Mouse (Mus musculus) CH12F3 (cell line): Measurements from ENCODE around the gene Adap2.
"Not testable (repeated sequence)": the region's sequence is repeated elsewhere in the genome, so short reads cannot be mapped to it uniquely, and the experiment has no call there.

Experiments
- in situ Hi-C: fragments of 300-500 bp; cut with MboI; formaldehyde crosslinking; loops from 2 replicates; pipeline ENCODE4 v1.14.3; 2020; ENCODE audit warnings: low sequenced_read_pairs

The Adap2 gene

GRCm38 (mm10) chr11:80153857-80154495 is at the start of gene Adap2:
Gene Adap2 (plus strand): TSS chr11:80154105.
- in situ Hi-C loops, result no loop called here

- in situ Hi-C loops, result no loop called here
Observed at GRCm38 (mm10) chr11:80104407-80104806, 49.5 kb upstream of the Adap2 start.

GRCm38 (mm10) chr11:80116411-80116810 is 37.5 kb upstream of the Adap2 start:
- in situ Hi-C loops, result no loop called here

DNA sequence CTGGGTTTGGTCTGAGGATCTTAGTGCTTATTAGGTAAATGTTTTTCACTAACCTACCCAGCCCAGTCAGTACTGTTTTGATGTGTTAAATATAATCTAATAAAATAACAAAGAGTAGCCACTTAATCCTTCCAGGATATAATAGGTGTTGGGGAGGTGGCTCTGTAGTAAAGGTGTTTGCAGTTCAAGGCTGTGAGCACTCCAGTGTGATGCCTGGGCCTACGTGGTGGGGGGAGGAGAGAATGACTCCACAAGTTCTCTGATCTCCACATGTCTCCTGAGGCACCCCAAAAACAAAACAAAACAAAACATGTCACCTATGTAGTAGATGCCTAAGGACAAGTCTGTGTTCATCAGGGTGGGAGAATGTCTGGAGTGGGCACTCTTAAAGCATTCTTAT is 21.9 kb upstream of the Adap2 start:
- in situ Hi-C loops, result no loop called here

DNA sequence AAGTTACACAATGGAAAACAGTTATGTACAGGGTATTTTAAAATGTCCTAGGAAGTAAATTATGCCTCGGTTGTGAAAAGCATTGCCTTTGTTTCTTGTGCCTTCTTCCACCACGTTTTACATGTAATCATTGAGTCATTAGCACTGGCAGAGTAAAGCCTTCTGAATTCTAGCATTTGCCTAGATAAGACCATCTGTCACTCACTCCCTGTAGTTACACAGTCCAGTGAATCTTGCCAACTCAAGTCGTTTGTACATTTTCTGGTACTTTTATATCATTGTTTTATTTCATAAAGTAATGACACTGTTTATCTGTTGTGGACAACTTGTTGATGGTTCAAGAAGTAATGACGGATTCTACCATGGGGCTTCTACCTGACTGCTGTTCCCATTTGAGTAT is 19.2 kb upstream of the Adap2 start:
- in situ Hi-C loops, result no loop called here

DNA sequence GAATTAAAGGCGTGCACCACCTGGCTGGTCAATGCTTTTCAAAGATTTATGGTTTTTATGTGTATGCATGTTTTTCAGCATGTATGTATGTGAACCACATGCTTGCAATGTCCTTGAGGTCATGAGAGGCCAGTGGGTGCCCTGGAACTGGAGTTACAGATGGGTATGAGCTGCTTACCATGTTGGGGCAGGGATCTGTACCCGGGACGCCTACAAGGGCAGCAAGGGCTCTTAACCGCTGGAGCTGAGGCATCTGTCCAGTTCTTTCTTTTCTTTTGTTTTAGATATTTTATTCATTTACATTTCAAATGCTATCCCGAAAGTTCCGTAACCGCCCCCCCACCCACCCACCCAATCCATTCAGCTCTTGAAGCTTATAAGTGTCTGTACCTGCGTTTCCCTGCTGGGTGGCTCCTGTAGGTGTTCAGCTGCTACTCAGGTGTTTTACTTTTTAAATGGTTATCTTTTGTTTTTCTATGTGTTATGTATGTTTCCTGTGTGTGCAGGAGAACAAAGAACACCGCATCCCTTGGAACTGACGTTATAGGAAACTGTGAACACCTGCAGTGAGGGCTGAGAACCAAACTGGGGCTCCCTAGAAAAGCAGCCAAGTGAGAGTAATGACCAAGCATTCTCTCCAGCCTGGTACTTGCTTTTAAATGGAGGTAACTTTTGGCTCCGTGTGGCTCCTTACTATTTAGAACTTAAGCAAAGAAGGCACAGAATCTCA is 17.8 kb upstream of the Adap2 start:
- in situ Hi-C loops, result no loop called here

- in situ Hi-C loops, result no loop called here
Observed at GRCm38 (mm10) chr11:80136786-80137185, 17.1 kb upstream of the Adap2 start.

DNA sequence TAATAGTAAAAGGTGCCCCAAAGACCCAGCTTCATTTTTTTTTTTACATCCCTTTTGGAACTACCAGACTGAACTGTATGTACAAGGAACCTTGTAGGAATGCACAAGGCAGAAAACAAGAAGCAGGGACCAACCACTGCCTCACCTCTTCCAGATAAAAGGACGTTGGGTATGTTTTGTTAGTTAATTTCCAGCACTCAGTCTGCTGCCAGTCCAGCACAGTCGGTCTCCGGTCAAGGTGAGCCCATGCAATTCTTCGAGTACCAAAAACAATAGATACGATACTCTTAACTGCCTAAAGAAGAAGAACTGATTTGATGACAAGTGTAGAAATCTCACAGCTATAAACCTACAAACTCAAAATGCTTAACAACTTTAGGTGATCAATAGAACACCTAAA is 16.1 kb upstream of the Adap2 start:
- in situ Hi-C loops, result no loop called here

GRCm38 (mm10) chr11:80141825-80142521 is 11.9 kb upstream of the Adap2 start, which contains the start of gene Tefm:
Gene Tefm (minus strand): TSS chr11:80142175.
- in situ Hi-C loops, result no loop called here

- in situ Hi-C loops, result no loop called here
Observed at GRCm38 (mm10) chr11:80142872-80143271, 11.0 kb upstream of the Adap2 start.

GRCm38 (mm10) chr11:80145787-80146275 is 8.1 kb upstream of the Adap2 start:
- in situ Hi-C loops, result no loop called here

DNA sequence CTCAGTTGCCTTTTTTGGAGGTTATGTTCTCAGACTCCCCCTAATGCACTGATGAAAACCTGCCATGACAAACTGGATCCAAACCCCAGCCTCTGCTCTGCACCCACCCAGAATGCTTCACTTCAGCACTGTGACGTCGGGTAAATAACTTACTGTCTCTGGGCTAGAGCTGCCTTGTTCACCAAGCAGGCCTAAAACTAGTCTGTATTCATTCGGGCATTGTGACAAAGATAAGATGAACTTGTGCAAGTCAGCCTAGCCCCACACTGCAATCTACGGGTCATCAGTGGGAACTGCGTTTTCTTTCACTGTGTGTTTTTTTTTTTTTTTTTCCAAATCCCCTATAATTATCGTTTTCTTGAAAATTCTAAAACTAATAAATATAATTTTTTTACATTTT is 6.2 kb upstream of the Adap2 start:
- in situ Hi-C loops, result no loop called here

DNA sequence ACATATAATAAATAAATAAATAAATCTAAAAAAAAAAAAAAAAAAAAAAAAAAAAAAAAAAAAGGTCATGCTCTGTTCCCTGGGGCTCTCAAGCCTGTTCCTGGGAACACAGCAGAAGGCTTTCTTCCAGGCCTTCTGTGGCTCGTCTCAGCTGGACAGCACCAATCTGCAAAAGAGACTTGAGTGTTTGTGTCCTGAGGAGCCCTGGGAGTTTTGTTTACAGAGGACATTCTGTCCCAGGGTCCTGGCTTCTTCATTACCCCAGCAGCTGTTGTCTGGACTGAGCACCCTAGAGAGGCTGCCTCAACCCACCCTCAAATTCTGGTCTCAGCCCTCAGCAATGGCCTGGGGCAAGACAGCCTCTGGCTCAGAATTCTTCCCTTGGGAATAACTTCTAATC is 5.6 kb upstream of the Adap2 start:
- in situ Hi-C loops, result no loop called here

GRCm38 (mm10) chr11:80148974-80149373 is 4.9 kb upstream of the Adap2 start:
- in situ Hi-C loops, result not testable (repeated sequence)

DNA sequence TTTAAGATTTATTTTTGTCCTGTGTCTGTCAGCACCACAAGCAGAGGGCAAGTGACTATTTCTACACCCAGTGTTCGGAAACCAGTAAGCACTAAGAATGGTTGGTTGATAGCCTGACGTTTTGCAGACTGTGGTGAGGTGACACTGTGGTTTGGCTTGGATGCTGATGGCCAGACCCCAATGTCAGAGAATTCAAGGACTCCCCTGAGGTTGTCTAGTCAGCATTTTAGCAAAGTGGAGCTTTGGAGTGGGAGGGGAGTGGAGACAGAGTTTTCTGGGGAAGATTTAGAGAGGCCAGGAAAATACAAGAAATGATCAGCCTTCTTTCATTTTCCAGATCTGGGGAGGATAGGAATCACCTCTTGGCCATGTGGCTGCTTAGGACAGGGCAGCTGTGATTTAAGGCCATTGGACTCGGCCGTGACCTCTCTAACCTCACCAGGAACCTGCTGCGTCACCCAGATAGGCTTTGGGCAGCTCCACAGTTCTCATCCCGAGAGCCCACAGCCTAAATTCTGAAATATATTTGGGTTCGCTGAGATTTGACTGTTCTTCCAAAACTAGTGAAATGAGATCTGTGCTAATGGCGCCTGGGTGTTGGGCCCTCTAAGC is 4.4 kb upstream of the Adap2 start:
- in situ Hi-C loops, result no loop called here

GRCm38 (mm10) chr11:80150566-80150965 is 3.3 kb upstream of the Adap2 start:
- in situ Hi-C loops, result no loop called here

DNA sequence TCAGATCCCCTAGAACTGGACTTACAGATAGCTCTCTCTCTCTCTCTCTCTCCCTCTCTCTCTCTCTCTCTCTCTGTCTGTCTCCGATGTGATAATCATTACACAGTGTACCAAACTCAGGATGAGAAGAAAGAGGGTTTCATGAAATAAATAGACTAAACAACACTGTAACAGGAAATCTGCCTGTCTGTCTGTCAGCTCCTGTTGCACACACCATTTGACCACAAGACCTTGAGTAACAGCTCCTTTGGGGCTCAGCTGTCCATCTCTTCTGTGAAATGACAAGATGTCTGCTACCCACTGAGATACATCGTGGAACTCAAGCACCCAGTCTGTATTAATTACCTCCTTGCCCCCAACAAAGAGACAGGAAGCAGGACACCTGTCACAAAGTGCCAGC is 2.4 kb upstream of the Adap2 start:
- in situ Hi-C loops, result no loop called here

DNA sequence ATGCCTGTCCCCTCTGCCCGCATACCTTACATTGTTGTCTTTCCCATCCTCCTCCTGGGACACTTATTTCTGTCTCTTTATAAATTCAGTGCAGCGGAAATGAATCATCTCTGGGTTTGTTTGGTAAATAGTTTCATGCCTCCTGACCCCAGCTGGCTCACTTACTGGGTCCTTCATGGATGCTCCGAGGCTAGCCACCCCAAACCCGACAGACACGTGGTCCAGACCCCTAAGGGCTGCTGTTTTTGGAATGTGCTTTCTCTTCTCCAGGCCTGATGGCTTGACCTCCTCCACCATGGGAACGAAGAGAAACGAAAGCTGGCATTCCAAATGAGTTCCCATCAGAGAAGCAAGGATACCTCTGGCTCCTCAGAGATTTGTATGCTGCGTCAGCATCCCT is 1.5 kb upstream of the Adap2 start:
- in situ Hi-C loops, result no loop called here

- in situ Hi-C loops, result no loop called here
Observed at GRCm38 (mm10) chr11:80154501-80154900, 596 bp downstream of the Adap2 start.

GRCm38 (mm10) chr11:80155541-80155940 is 1.6 kb downstream of the Adap2 start:
- in situ Hi-C loops, result no loop called here

DNA sequence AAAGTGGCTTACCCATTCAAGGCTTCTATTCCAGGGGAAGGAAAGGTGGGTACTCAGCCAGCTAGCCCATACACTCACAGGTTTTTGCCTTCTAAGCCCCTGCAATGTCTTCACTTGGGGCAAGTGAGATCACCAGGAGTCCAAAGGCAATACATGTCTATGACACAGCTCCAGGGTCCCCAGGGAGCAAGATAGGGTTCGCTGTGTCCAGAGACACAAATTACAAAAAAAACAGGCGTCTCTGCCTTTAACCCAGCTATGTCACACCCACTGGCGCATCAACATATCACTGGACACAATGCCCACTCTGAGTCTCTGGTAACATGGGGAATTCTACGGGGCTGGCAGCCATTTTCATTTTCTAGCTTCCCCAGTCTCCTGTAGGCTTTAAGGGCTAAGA is 2.1 kb downstream of the Adap2 start:
- in situ Hi-C loops, result no loop called here
